Mouse (Mus musculus) forebrain, embryonic 13.5 days (tissue): ENCODE measurements around the gene Ywhag. TPM values are rescaled to one million over a fixed set of nuclear protein-coding genes. Genes with fewer than 3 reads are reported as not detected.

Experiments used
- ATAC-seq: fragments of 200-750 bp; cut with Nextera tagmentation; 2 replicates; pipeline ENCODE4 v1.8.0; 2017
- H3K27ac ChIP-seq: fragments of 300-500 bp; sonication (generic); 2 replicates; pipeline ENCODE4 v1.5.1; 2015; ENCODE audit warnings: inconsistent platforms, mild to moderate bottlenecking, moderate library complexity
- H3K27me3 ChIP-seq: fragments of 300-500 bp; sonication (generic); 2 replicates; pipeline ENCODE4 v1.6.1; 2015; ENCODE audit warnings: mild to moderate bottlenecking, inconsistent platforms
- H3K36me3 ChIP-seq: fragments of 300-500 bp; sonication (generic); 2 replicates; pipeline ENCODE4 v1.6.1; 2015; ENCODE audit warnings: mild to moderate bottlenecking, inconsistent platforms; ENCODE audit not compliant: poor library complexity, severe bottlenecking
- H3K4me1 ChIP-seq: fragments of 300-500 bp; sonication (generic); 2 replicates; pipeline ENCODE4 v1.6.1; 2015; ENCODE audit warnings: inconsistent platforms
- H3K4me2 ChIP-seq: fragments of 300-500 bp; sonication (generic); 2 replicates; pipeline ENCODE4 v1.6.1; 2015; ENCODE audit warnings: inconsistent platforms, mild to moderate bottlenecking, moderate library complexity
- H3K4me3 ChIP-seq: fragments of 300-500 bp; sonication (generic); 2 replicates; pipeline ENCODE4 v1.5.1; 2015; ENCODE audit warnings: mild to moderate bottlenecking, inconsistent platforms
- H3K9ac ChIP-seq: fragments of 300-500 bp; sonication (generic); 2 replicates; pipeline ENCODE4 v1.6.1; 2015; ENCODE audit warnings: mild to moderate bottlenecking, inconsistent platforms
- H3K9me3 ChIP-seq: fragments of 300-500 bp; sonication (generic); replicated peaks from 2 replicates; pipeline ENCODE4 v1.6.1; 2016; ENCODE audit warnings: inconsistent platforms
- WGBS: fragments of 180-500 bp; shearing (Covaris S2); methylation state at CpG from one replicate; pipeline ENCODE4 v1.1.7; 2015; 5-methylcytosine and 5-hydroxymethylcytosine counted together
- polyA plus RNA-seq: library from polyadenylated mRNA; unstranded; fragments of >200 nt; fragmentation: Nextera tagmentation; extraction: Ambion mirVana; gene quantifications from 2 replicates; pipeline ENCODE4 v1.2.1, GENCODE M21; 2015

Gene Ywhag
- 424 and 485 TPM in 2 replicates for polyA plus RNA-seq

GRCm38 (mm10) chr5:135934481-135935175 lies at the start of gene Ywhag:
Ywhag (minus strand) TSS chr5:135934616.
- 0% methylated on average over 45 of the region's 48 CpGs for WGBS
- H3K9ac ChIP-seq = peak within 1 kb of the TSS; percentile 96
- H3K9me3 ChIP-seq = no peaks in the 10 kb centered on the region
- H3K27ac ChIP-seq = peak within 1 kb of the TSS; percentile 99
- H3K4me1 ChIP-seq = peaks cover 35% of the 10 kb centered on the region
- H3K27me3 ChIP-seq = no peaks in the 10 kb centered on the region
- peak within 1 kb of the TSS; percentile 61 for H3K4me2 ChIP-seq
- H3K4me3 ChIP-seq = peak within 1 kb of the TSS; percentile 94
- peaks cover 25% of the 10 kb centered on the region for H3K36me3 ChIP-seq
- ATAC-seq = peak; percentile 97

DNA sequence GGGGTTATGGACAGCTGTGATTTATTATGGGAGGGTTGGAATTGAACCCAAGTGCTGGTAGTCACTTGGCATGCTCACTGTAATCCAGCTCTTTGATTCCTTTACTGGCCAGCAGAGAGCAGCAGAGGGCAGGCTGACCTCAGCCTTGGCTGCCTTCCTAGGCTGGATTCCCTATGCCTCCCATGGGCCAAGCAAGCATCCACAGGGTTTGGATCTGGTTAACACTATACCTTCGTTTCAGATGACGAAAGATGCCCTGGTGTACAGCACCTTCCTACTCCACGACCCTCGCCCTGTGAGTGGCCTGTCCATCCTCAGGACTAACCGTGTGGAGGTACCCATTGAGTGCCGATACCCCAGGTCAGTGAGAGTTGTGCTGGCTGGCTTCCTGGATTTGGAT lies 48.0 kb upstream of the Ywhag start:
- no peak overlapping the region for H3K4me2 ChIP-seq
- H3K9me3 ChIP-seq = no peaks in the 10 kb centered on the region
- H3K4me1 ChIP-seq = no peaks in the 10 kb centered on the region
- no peaks in the 10 kb centered on the region for H3K27me3 ChIP-seq
- no peak for ATAC-seq
- H3K36me3 ChIP-seq = no peaks in the 10 kb centered on the region
- WGBS = 38% methylated on average over 6 of the region's 6 CpGs
- no peak overlapping the region for H3K4me3 ChIP-seq
- no peak overlapping the region for H3K9ac ChIP-seq
- H3K27ac ChIP-seq = no peak overlapping the region

DNA sequence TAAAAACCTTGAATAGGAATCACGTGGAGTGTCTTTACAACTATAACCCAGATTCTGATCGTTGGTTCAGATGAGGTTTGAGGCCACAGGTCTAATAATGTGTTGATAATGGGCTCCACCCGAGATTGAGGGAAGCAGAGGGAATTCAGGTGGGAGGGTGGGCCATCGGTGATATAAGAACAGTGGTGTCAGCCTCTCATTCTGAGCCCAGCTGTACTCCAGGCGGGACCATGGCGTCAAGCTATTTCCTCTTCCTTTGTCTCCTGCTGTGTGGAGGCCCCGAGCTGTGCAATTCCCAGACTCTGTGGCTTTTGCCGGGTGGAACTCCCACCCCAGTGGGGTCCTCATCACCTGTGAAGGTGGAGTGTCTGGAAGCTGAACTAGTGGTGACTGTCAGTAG lies 45.5 kb upstream of the Ywhag start, which contains the start of gene Zp3:
Gene Zp3, plus strand, starts transcription at position 196 of the 400 bp plus-strand sequence.
- Histone ChIP-seq H3K27ac (no peak within 1 kb of the TSS), H3K9me3 (no peaks in the 10 kb centered on the region), H3K27me3 (no peaks in the 10 kb centered on the region), H3K4me2 (no peak within 1 kb of the TSS), H3K9ac (no peak within 1 kb of the TSS), H3K4me3 (no peak within 1 kb of the TSS), H3K4me1 (no peaks in the 10 kb centered on the region), H3K36me3 (no peaks in the 10 kb centered on the region)
- no peak for ATAC-seq
- 76% methylated on average over 8 of the region's 8 CpGs for WGBS

DNA sequence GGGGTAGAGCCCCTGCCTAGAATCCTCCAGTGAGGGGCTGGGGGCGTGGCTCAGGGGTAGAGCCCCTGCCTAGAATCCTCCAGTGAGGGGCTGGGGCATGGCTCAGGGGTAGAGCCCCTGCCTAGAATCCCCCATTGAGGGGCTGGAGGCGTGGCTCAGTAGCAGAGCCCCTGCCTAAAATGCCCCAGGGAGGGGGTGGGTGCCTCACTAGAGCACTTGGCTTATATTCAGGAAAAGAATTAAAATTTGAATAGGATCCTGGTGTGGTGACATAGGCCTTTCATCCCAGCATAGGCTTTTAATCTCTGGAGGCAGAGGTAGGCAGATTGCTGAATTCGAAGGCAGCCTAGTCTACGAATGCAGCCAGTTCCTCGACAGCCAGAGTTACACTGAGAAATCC lies 45.0 kb upstream of the Ywhag start:
- no peak overlapping the region for H3K4me2 ChIP-seq
- no peaks in the 10 kb centered on the region for H3K9me3 ChIP-seq
- WGBS = 69% methylated on average over 5 of the region's 5 CpGs
- H3K9ac ChIP-seq = no peak overlapping the region
- H3K4me3 ChIP-seq = no peak overlapping the region
- no peaks in the 10 kb centered on the region for H3K36me3 ChIP-seq
- no peak overlapping the region for H3K27ac ChIP-seq
- H3K27me3 ChIP-seq = no peaks in the 10 kb centered on the region
- ATAC-seq = no peak
- H3K4me1 ChIP-seq = no peaks in the 10 kb centered on the region

DNA sequence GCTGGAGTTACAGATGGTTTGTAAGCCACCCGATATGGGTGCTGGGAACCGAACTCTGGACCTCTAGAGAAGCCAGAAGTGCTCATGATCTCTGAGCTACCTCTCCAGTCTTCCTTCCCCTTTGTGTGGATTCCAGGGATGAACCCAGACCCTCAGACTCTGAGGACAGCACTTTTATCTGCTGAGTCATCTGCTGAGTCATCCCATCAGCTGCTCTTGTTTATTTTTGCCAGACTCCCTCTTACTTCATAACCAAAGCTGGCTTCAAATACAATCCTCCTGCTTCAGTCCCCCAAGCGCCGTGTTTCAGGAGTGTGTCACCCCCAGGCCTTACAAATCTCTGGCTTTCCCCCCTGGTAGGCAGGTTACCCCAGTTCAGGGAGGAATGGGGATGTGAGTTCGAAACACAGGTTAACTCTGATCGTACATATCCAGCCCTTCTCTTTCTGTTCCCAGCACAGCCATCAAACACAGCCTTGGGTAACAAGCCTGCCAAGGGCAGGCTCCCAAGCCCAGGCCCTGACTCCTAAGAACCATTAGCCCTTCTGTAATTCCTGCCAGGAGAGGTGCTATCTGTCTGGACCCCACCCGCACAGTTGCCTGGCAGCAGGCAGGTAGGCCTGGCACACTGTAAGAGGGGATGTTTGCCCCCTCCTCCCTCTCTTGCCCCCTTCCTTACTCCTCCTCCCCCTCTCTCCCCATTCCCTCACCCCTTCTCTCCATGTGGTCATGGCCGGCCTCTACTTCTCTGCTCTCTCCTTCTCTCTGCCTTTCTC lies 41.7 kb upstream of the Ywhag start:
- Histone ChIP-seq H3K4me3 (no peak overlapping the region), H3K4me1 (no peaks in the 10 kb centered on the region), H3K36me3 (no peaks in the 10 kb centered on the region), H3K4me2 (no peak overlapping the region), H3K9me3 (no peaks in the 10 kb centered on the region), H3K27me3 (no peaks in the 10 kb centered on the region), H3K9ac (no peak overlapping the region), H3K27ac (no peak overlapping the region)
- ATAC-seq = no peak
- 92% methylated on average over 8 of the region's 8 CpGs for WGBS

GRCm38 (mm10) chr5:135974365-135974764 lies 39.9 kb upstream of the Ywhag start, which contains the start of gene Ssc4d:
Ssc4d (minus strand) TSS chr5:135974531.
- Histone ChIP-seq H3K27me3 (no peaks in the 10 kb centered on the region), H3K4me3 (no peak within 1 kb of the TSS), H3K36me3 (no peaks in the 10 kb centered on the region), H3K4me2 (no peak within 1 kb of the TSS), H3K27ac (no peak within 1 kb of the TSS), H3K9ac (no peak within 1 kb of the TSS), H3K9me3 (no peaks in the 10 kb centered on the region), H3K4me1 (no peaks in the 10 kb centered on the region)
- 20% methylated on average over 9 of the region's 9 CpGs for WGBS
- no peak for ATAC-seq

DNA sequence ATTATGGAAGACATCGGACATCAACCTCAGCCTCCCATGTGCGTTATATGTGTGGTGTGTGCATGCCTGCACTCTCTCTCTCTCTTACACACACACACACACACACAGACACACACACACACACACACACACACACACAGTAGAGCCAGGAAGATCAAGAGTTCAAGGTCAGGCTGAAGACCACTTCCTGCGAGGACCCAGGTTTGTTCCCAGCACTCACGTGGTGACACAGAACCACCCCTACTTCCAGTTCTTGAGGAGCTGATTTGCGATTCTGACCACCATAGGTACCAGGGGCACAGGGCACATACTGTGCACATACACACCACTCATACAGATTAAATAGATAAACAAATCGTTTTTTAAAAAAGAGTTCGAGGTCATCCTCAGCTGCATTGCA lies 37.5 kb upstream of the Ywhag start:
- no peak overlapping the region for H3K27ac ChIP-seq
- no peak overlapping the region for H3K9ac ChIP-seq
- H3K36me3 ChIP-seq = no peaks in the 10 kb centered on the region
- no peaks in the 10 kb centered on the region for H3K9me3 ChIP-seq
- H3K4me2 ChIP-seq = no peak overlapping the region
- WGBS = 91% methylated on average over 7 of the region's 7 CpGs
- ATAC-seq = no peak
- no peaks in the 10 kb centered on the region for H3K27me3 ChIP-seq
- no peak overlapping the region for H3K4me3 ChIP-seq
- H3K4me1 ChIP-seq = no peaks in the 10 kb centered on the region

DNA sequence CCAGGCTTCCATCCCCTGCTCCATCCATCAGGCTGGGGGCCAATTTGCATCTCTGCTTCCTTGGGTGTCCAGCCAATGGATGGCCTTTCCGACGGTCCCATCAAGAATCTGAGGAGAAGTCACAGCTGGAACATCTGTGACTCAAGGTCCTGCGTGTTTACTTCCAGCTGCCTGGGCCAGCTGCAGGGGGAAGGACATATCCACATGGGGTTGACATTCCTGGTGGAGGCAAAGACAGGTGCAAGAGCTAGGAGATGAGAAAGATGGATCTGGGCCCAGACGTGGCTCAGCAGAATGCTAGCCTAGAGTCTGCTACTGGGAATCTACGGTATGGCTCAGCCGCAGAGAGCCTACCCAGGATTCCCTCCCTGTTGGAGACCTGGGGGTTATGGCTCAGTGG lies 35.8 kb upstream of the Ywhag start:
- H3K36me3 ChIP-seq = no peaks in the 10 kb centered on the region
- 89% methylated on average over 6 of the region's 6 CpGs for WGBS
- no peak overlapping the region for H3K9ac ChIP-seq
- 0 out of 2 replicates have a peak, but pooled peaks cover 6% of the 10 kb centered on the region for H3K4me1 ChIP-seq
- H3K4me3 ChIP-seq = no peak overlapping the region
- H3K27ac ChIP-seq = no peak overlapping the region
- no peaks in the 10 kb centered on the region for H3K9me3 ChIP-seq
- H3K27me3 ChIP-seq = no peaks in the 10 kb centered on the region
- no peak overlapping the region for H3K4me2 ChIP-seq
- ATAC-seq = no peak

GRCm38 (mm10) chr5:135968781-135969180 lies 34.4 kb upstream of the Ywhag start:
- WGBS = 56% methylated on average over 1 of the region's 1 CpGs
- ATAC-seq = no peak
- Histone ChIP-seq H3K9ac (no peak overlapping the region), H3K36me3 (no peaks in the 10 kb centered on the region), H3K9me3 (no peaks in the 10 kb centered on the region), H3K4me1 (0 out of 2 replicates have a peak, but pooled peaks cover 6% of the 10 kb centered on the region), H3K4me3 (no peak overlapping the region), H3K4me2 (no peak overlapping the region), H3K27ac (no peak overlapping the region), H3K27me3 (no peaks in the 10 kb centered on the region)

DNA sequence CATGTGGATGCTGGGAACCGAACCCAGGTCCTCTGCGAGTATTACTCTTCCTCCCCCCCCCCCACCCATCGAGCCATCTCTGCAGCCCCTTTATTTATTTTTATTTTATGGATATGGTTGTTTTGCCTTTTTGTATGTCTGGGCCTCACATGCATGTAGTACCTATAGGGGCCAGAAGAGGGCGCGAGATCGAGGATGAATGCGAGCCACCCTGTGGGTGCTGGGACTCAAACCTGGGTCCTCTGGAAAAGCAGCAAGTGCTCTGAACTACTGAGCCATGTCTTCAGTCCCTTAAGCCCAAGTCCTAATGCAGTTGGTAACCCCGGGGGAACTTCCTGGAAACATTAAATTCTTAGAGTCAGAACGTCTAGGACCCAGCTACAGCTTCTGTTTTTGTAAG lies 32.5 kb upstream of the Ywhag start:
- Histone ChIP-seq H3K9ac (no peak overlapping the region), H3K4me2 (no peak overlapping the region), H3K36me3 (no peaks in the 10 kb centered on the region), H3K4me3 (no peak overlapping the region), H3K9me3 (no peaks in the 10 kb centered on the region), H3K4me1 (peaks cover 14% of the 10 kb centered on the region), H3K27me3 (no peaks in the 10 kb centered on the region), H3K27ac (no peak overlapping the region)
- 65% methylated on average over 9 of the region's 9 CpGs for WGBS
- ATAC-seq = no peak

- Histone ChIP-seq H3K36me3 (no peaks in the 10 kb centered on the region), H3K4me1 (peaks cover 18% of the 10 kb centered on the region), H3K4me2 (peak overlapping the region; percentile 45), H3K9me3 (no peaks in the 10 kb centered on the region), H3K27ac (no peak overlapping the region), H3K27me3 (no peaks in the 10 kb centered on the region), H3K4me3 (peak overlapping the region; percentile 16; the same call in 1 of the 2 replicates), H3K9ac (0 out of 2 replicates have a peak overlapping the region, but pooled peaks have one; percentile 27)
- no peak for ATAC-seq
- 11% methylated on average over 24 of the region's 24 CpGs for WGBS
These were observed 31.1 kb upstream of the Ywhag start for GRCm38 (mm10) chr5:135965501-135965930.

DNA sequence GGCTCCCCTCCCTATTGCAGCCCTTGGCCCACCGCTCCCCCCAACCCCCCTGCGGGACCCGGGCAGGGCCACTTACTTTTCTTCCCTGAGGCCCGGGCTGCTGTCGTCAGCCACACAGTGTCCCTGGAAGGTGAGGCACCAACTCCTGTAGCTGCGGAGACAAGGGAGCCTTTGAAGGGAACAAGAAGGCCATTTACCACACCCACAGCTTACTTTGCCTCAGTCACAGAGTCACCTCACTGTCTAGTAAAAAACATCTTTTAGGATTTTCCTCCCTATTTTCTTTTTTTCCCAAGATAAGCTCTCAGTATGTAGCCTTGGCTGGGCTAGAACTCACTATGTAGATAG lies 28.8 kb upstream of the Ywhag start:
- H3K4me2 ChIP-seq = peak overlapping the region; percentile 92
- ATAC-seq = no peak
- H3K4me3 ChIP-seq = peak overlapping the region; percentile 56
- H3K4me1 ChIP-seq = peaks cover 18% of the 10 kb centered on the region
- H3K27me3 ChIP-seq = no peaks in the 10 kb centered on the region
- WGBS = 5% methylated on average over 5 of the region's 6 CpGs
- H3K27ac ChIP-seq = peak overlapping the region; percentile 96
- no peaks in the 10 kb centered on the region for H3K36me3 ChIP-seq
- H3K9me3 ChIP-seq = no peaks in the 10 kb centered on the region
- H3K9ac ChIP-seq = peak overlapping the region; percentile 86
